Mouse (Mus musculus) megakaryocyte, embryonic 14.5 days (primary cell): Measurements from ENCODE around the gene Lgals1. TPM values are rescaled to one million over a fixed set of nuclear protein-coding genes. Genes with fewer than 3 reads are reported as not detected.

Experiments used
- H3K27me3 ChIP-seq: replicated peaks from 2 replicates; pipeline ENCODE3; 2012; ENCODE audit warnings: inconsistent platforms
- H3K36me3 ChIP-seq: replicated peaks from 2 replicates; pipeline ENCODE3; 2012; ENCODE audit warnings: low read length, inconsistent platforms, mixed read lengths
- H3K4me1 ChIP-seq: 2 replicates; pipeline ENCODE4 v1.6.1; 2012; ENCODE audit warnings: inconsistent platforms
- H3K4me3 ChIP-seq: replicated peaks from 2 replicates; pipeline ENCODE3; 2012; ENCODE audit warnings: moderate library complexity, mild to moderate bottlenecking, inconsistent platforms
- H3K9me3 ChIP-seq: 2 replicates; pipeline ENCODE4 v1.6.1; 2012; ENCODE audit warnings: inconsistent platforms
- FLI1 ChIP-seq: IDR thresholded peaks from 2 replicates; pipeline ENCODE4 v1.6.1; 2012; ENCODE audit warnings: low read length, inconsistent platforms, mixed read lengths
- GATA1 ChIP-seq: IDR thresholded peaks from 3 replicates; pipeline ENCODE4 v1.6.1; 2012; ENCODE audit warnings: mixed read lengths, low read length, inconsistent platforms, borderline replicate concordance
- polyA plus RNA-seq: library from polyadenylated mRNA; stranded (reverse); fragments of >175 nt; gene quantifications from 2 replicates; pipeline ENCODE4 v1.2.3, GENCODE M21; 2012; ENCODE audit warnings: low replicate concordance; ENCODE audit not compliant: insufficient read depth

Lgals1 gene
- polyA plus RNA-seq, 1 experiment: 689 TPM

GRCm38 (mm10) chr15:78908399-78908798, 18.1 kb upstream of the Lgals1 start:
- H3K4me1 ChIP-seq: peaks cover 77% of the 10 kb centered on the region
- H3K36me3 ChIP-seq: peaks cover 97% of the 10 kb centered on the region
- no peaks in the 10 kb centered on the region for H3K27me3 ChIP-seq
- no peak for TF ChIP-seq GATA1
- TF ChIP-seq FLI1: no peak
- H3K4me3 ChIP-seq: no peak overlapping the region
- H3K9me3 ChIP-seq: no peaks in the 10 kb centered on the region

GRCm38 (mm10) chr15:78908982-78909381, 17.5 kb upstream of the Lgals1 start:
- Histone ChIP-seq H3K4me3 (no peak overlapping the region), H3K27me3 (no peaks in the 10 kb centered on the region), H3K9me3 (no peaks in the 10 kb centered on the region), H3K36me3 (peaks cover 92% of the 10 kb centered on the region), H3K4me1 (peaks cover 78% of the 10 kb centered on the region)
- no peak for TF ChIP-seq GATA1
- no peak for TF ChIP-seq FLI1

GRCm38 (mm10) chr15:78912040-78912439, 14.5 kb upstream of the Lgals1 start:
- Histone ChIP-seq H3K36me3 (peaks cover 72% of the 10 kb centered on the region), H3K4me1 (peaks cover 80% of the 10 kb centered on the region), H3K9me3 (no peaks in the 10 kb centered on the region), H3K27me3 (no peaks in the 10 kb centered on the region), H3K4me3 (no peak overlapping the region)
- TF ChIP-seq FLI1 (no peak), GATA1 (no peak)

- TF ChIP-seq GATA1 (no peak), FLI1 (no peak)
- H3K9me3 ChIP-seq: no peaks in the 10 kb centered on the region
- peaks cover 68% of the 10 kb centered on the region for H3K36me3 ChIP-seq
- H3K4me3 ChIP-seq: peak within 1 kb of the TSS; percentile 94
- H3K27me3 ChIP-seq: no peaks in the 10 kb centered on the region
- peaks cover 70% of the 10 kb centered on the region for H3K4me1 ChIP-seq
Observed at GRCm38 (mm10) chr15:78913632-78914090, 12.9 kb upstream of the Lgals1 start, which contains the start of gene Pdxp. TSS of gene Pdxp (plus strand) at chr15:78913919.

GRCm38 (mm10) chr15:78914091-78914822, 12.3 kb upstream of the Lgals1 start:
- H3K9me3 ChIP-seq: no peaks in the 10 kb centered on the region
- peaks cover 68% of the 10 kb centered on the region for H3K36me3 ChIP-seq
- peaks cover 64% of the 10 kb centered on the region for H3K4me1 ChIP-seq
- no peak for TF ChIP-seq FLI1
- TF ChIP-seq GATA1: no peak
- H3K27me3 ChIP-seq: no peaks in the 10 kb centered on the region
- peak overlapping the region; percentile 94 for H3K4me3 ChIP-seq

- TF ChIP-seq GATA1 (no peak), FLI1 (no peak)
Observed at GRCm38 (mm10) chr15:78914823-78915659, 11.5 kb upstream of the Lgals1 start.

GRCm38 (mm10) chr15:78915660-78916017, 10.9 kb upstream of the Lgals1 start:
- Histone ChIP-seq H3K4me3 (peak overlapping the region; percentile 94), H3K4me1 (peaks cover 65% of the 10 kb centered on the region), H3K27me3 (peaks cover 3% of the 10 kb centered on the region), H3K36me3 (peaks cover 63% of the 10 kb centered on the region), H3K9me3 (no peaks in the 10 kb centered on the region)
- TF ChIP-seq FLI1 (no peak), GATA1 (no peak)

More at GRCm38 (mm10) chr15:78914823-78915659, 11.5 kb upstream of the Lgals1 start:
- Histone ChIP-seq H3K9me3 (no peaks in the 10 kb centered on the region), H3K4me1 (peaks cover 65% of the 10 kb centered on the region), H3K27me3 (peaks cover under 1% of the 10 kb centered on the region), H3K36me3 (peaks cover 67% of the 10 kb centered on the region), H3K4me3 (peak overlapping the region; percentile 94)

- Histone ChIP-seq H3K4me1 (peaks cover 59% of the 10 kb centered on the region), H3K27me3 (peaks cover 3% of the 10 kb centered on the region), H3K4me3 (peak overlapping the region; percentile 51), H3K9me3 (peaks cover under 1% of the 10 kb centered on the region), H3K36me3 (peaks cover 57% of the 10 kb centered on the region)
- TF ChIP-seq FLI1 (no peak), GATA1 (no peak)
Observed at GRCm38 (mm10) chr15:78916052-78916826, 10.3 kb upstream of the Lgals1 start.

- Histone ChIP-seq H3K27me3 (peaks cover 10% of the 10 kb centered on the region), H3K4me1 (peaks cover 72% of the 10 kb centered on the region), H3K36me3 (peaks cover 45% of the 10 kb centered on the region), H3K9me3 (peaks cover 11% of the 10 kb centered on the region), H3K4me3 (no peak overlapping the region)
- TF ChIP-seq FLI1 (no peak), GATA1 (no peak)
Observed at GRCm38 (mm10) chr15:78918126-78918525, 8.4 kb upstream of the Lgals1 start.
